Mouse (Mus musculus): ENCODE measurements at regions not wholly inside any gene's neighbourhood (a gene's known extent, or its start where the extent isn't known, plus 50 kb on each side); places are given as distances from the start of the nearest gene placed in this dataset.

GRCm38 (mm10) chr14:72081473-72081872 lies 410.2 kb downstream of the Gm9195 start:
- DNase-seq: no peak

GRCm38 (mm10) chr14:72064111-72064812 lies 427.4 kb downstream of the Gm9195 start:
- no peak for DNase-seq

- no peak for DNase-seq
Measured at GRCm38 (mm10) chr14:72042881-72043236, 448.8 kb downstream of the Gm9195 start.

- DNase-seq: no peak
Measured at GRCm38 (mm10) chr14:72042112-72042880, 449.3 kb downstream of the Gm9195 start.

GRCm38 (mm10) chr14:72030396-72030795 lies 461.2 kb downstream of the Gm9195 start:
- DNase-seq: no peak

- no peak for DNase-seq
Measured at GRCm38 (mm10) chr14:72027362-72028020, 464.1 kb downstream of the Gm9195 start.

- no peak for DNase-seq
Measured at GRCm38 (mm10) chr14:72004371-72004770, 487.3 kb downstream of the Gm9195 start.

GRCm38 (mm10) chr14:72002205-72003138 lies 489.2 kb downstream of the Gm9195 start:
- DNase-seq: no peak

- no peak for DNase-seq
Measured at GRCm38 (mm10) chr14:71973016-71973415, 518.6 kb downstream of the Gm9195 start.

- DNase-seq: no peak
Measured at GRCm38 (mm10) chr14:71972521-71972920, 519.1 kb downstream of the Gm9195 start.

GRCm38 (mm10) chr14:71967646-71968045 lies 524.0 kb downstream of the Gm9195 start:
- no peak for DNase-seq

- no peak for DNase-seq
Measured at GRCm38 (mm10) chr14:71963389-71964169, 528.1 kb downstream of the Gm9195 start.

GRCm38 (mm10) chr14:71948701-71949100 lies 542.9 kb downstream of the Gm9195 start:
- no peak for DNase-seq

GRCm38 (mm10) chr14:71937157-71937485 lies 554.5 kb downstream of the Gm9195 start:
- DNase-seq: no peak

- DNase-seq: no peak
Measured at GRCm38 (mm10) chr14:71936373-71937156, 555.1 kb downstream of the Gm9195 start.

- DNase-seq: no peak
Measured at GRCm38 (mm10) chr14:71915964-71916363, 575.7 kb downstream of the Gm9195 start.

GRCm38 (mm10) chr14:71910936-71911335 lies 580.7 kb downstream of the Gm9195 start:
- no peak for DNase-seq

GRCm38 (mm10) chr14:71895468-71895867 lies 596.2 kb downstream of the Gm9195 start:
- DNase-seq: no peak

- no peak for DNase-seq
Measured at GRCm38 (mm10) chr14:71894811-71895210, 596.8 kb downstream of the Gm9195 start.

- no peak for DNase-seq
Measured at GRCm38 (mm10) chr14:71893361-71893760, 598.3 kb downstream of the Gm9195 start.

GRCm38 (mm10) chr14:71891667-71892066 lies 600.0 kb downstream of the Gm9195 start:
- DNase-seq: no peak

Measured in kidney, adult 18-20 months (tissue).